Mouse (Mus musculus): ENCODE measurements around the gene Oip5. TPM values are rescaled to one million over a fixed set of nuclear protein-coding genes. Genes with fewer than 3 reads are reported as not detected.
"Not testable (repeated sequence)": the region's sequence is repeated elsewhere in the genome, so short reads cannot be mapped to it uniquely, and the experiment has no call there.

Oip5 gene
- polyA plus RNA-seq, 1 experiment from 2014 or later: 38.7 TPM

DNA sequence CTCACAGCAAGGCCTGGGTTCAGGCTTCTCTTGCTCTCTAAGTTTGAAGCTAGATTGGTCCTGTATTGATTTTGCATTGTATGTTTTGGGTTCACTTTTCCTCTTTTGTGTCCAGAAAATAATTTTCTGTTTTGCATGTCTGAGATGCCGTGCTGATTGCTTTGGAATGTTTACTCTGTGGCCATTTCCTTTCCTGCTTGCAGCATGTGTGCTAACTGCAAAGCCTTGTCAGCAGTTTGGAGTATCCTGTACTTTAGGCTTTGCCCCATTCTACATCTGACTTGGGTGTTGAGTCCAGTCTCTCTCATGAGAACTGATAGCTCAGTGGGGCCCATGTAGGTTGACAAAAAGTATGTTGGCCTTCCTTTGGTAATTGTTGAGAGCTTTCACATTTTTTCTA lies 15.8 kb downstream of the Oip5 start:
- Histone ChIP-seq H3K27ac (no peak overlapping the region), H3K27me3 (ENCODE audit: low read depth, poor library complexity, severe bottlenecking) (no peaks in the 10 kb centered on the region), H3K4me3 (no peak overlapping the region), H3K4me1 (peaks cover 4% of the 10 kb centered on the region; the same call in 1 of the 2 replicates), H3K9me3 (replicated peaks) (no peaks in the 10 kb centered on the region), H3K36me3 (peaks cover 96% of the 10 kb centered on the region)
- 79% methylated on average over 1 of the region's 1 CpGs for WGBS
- DNase-seq (ENCODE audit: low spot score): no peak

DNA sequence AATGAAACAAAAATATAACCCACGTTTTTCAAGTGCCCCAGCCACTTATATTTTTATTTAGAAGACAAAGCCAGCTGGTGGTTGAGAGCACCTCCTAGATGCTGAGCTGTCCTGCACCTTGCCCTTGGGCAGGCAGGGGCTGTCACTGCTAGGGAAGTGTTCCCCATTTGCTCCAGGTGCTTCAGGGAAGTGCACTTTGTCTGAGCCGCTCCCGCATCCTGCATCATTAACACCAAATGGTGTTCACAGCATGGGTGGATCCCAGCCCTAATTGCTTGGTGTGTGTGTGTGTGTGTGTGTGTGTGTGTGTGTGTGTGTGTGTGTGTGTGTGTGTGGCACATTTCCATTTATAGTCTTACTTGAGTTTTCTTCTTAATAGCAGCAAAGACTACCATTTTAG lies 16.7 kb downstream of the Oip5 start:
- H3K4me3 ChIP-seq; H3K27ac ChIP-seq; H3K27me3 ChIP-seq (ENCODE audit: low read depth, poor library complexity, severe bottlenecking); H3K4me1 ChIP-seq; DNase-seq (ENCODE audit: low spot score); H3K9me3 ChIP-seq (replicated peaks): not testable (repeated sequence)
- H3K36me3 ChIP-seq: peaks cover 96% of the 10 kb centered on the region
- WGBS: 65% methylated on average over 3 of the region's 3 CpGs

DNA sequence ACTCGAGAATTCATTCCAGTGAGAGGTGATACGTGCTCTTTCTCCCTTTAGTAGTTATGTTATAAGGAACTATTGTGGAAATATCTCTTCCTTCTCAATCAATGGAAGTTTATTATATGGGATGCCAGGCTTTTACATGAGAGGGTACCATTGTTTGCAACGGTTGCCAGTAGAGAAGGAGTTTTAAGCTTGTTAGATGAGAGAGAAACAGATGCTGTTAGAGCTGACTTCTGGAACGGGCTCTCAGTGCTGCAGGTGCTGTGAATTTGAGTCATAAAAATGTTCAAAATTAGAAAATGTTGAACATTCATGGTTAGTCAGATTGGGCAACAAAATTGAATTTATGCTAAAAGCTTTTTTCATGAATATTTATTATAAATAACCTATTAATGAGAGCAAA lies 17.2 kb downstream of the Oip5 start:
- WGBS: 89% methylated on average over 4 of the region's 4 CpGs
- Histone ChIP-seq H3K27ac (no peak overlapping the region), H3K27me3 (ENCODE audit: low read depth, poor library complexity, severe bottlenecking) (no peaks in the 10 kb centered on the region), H3K4me1 (peaks cover 4% of the 10 kb centered on the region; the same call in 1 of the 2 replicates), H3K36me3 (peaks cover 96% of the 10 kb centered on the region), H3K9me3 (replicated peaks) (no peaks in the 10 kb centered on the region), H3K4me3 (no peak overlapping the region)
- no peak for DNase-seq (ENCODE audit: low spot score)

DNA sequence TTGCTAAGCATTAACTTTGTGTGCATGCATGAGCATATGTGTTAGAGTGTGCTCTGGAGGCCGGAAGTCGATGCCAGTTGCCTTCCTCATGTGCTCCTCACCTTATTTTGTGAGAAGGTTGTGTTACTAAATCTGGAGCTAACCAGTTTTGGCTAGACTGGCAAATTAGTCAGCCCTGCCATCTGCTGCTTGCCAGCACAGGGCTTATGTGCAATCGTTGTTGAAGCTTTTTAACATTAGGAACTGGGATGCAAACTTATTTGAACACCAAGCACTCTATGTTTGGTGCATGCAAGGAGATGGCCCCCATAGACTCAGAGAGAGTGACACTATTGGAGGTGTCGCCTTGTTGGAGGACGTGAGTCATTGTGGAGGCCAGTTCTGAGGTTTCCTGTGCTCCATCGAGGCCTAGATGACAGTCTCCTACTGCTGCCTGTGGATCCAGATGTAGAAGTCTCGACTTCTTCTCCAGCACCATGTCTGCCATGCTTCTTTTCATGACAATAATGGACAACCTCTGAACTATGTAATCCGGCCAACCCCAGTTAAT lies 21.4 kb downstream of the Oip5 start:
- WGBS: 95% methylated on average over 8 of the region's 8 CpGs
- H3K27ac ChIP-seq: no peak overlapping the region
- H3K36me3 ChIP-seq: peaks cover 59% of the 10 kb centered on the region
- no peak for DNase-seq (ENCODE audit: low spot score)
- no peaks in the 10 kb centered on the region for H3K27me3 ChIP-seq (ENCODE audit: low read depth, poor library complexity, severe bottlenecking)
- H3K9me3 ChIP-seq (replicated peaks): no peaks in the 10 kb centered on the region
- no peak overlapping the region for H3K4me3 ChIP-seq
- peaks cover 16% of the 10 kb centered on the region for H3K4me1 ChIP-seq

DNA sequence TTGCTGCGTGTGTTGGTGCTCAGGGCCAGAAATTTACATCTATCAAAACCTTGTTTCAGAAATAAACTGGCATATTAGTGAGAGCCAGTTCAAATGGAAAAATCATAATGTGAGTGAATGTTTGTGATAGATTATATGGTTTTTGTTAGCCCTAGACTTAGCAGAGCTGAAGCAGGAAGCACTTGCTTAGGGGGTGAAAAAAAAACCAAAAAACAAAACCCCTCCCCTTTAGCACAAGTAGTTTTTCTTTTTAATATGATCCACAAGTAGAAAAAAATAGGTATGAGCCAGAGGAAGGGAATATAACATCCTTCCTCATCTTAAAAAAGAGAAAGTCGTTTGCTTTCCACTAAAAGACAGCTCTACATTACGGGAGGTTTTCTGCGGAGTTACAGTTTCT lies 23.0 kb downstream of the Oip5 start:
- 0 out of 2 replicates have a peak overlapping the region, but pooled peaks have one; percentile 92 for H3K27ac ChIP-seq
- peaks cover 46% of the 10 kb centered on the region for H3K36me3 ChIP-seq

DNA sequence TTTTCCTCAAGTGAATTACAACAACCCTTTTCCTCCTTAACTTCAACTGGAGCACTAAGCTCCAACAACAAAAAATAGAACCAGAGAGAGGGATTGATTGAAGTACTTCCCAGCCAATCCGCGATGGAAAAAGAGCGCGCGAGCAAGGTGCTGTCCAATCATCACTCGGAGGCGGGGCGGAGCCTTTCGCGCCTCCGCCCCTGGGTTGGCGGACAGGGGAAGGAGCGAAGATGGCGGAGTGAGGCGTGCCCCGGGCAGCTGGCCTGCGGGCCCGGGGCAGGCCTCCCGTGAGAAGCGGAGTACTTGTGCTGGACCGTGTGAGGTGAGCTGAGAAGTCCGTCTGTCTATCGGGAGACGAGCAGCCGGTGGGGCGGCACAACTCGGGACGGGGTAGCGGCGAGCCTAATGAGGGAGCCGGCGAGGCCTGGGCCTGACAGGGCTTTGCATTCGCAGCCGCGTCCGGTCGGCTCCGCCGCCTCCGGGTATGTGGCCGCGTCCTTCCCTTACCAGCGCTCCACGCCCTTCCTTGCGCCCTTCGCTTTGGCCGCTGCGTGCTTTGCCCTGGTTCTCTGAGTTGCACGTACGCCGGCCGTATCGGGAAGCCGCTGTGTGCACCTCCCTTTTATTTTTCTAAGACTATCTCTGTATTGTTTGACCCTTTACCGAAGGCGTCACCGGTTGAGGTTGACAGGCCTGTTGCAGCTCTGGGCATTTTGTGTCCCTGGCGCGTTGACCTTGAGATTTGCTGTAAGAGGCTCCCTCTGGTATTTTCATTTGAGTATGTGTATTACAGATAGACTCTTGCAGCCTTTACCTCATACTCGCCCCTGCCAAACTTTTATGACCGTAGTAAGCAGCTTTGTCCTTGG lies 23.9 kb downstream of the Oip5 start:
- WGBS: under 1% methylated on average over 61 of the region's 61 CpGs
- H3K36me3 ChIP-seq: peaks cover 37% of the 10 kb centered on the region
- peak overlapping the region; percentile 92 for H3K27ac ChIP-seq
- no peaks in the 10 kb centered on the region for H3K27me3 ChIP-seq (ENCODE audit: low read depth, poor library complexity, severe bottlenecking)
- H3K4me3 ChIP-seq: peak overlapping the region; percentile 73
- H3K4me1 ChIP-seq: peaks cover 12% of the 10 kb centered on the region
- peak; percentile 96 for DNase-seq (ENCODE audit: low spot score)
- no peaks in the 10 kb centered on the region for H3K9me3 ChIP-seq (replicated peaks)

More for the DNA sequence above, 23.0 kb downstream of the Oip5 start:
- no peak for DNase-seq (ENCODE audit: low spot score)
- peaks cover 12% of the 10 kb centered on the region for H3K4me1 ChIP-seq
- H3K4me3 ChIP-seq: peak overlapping the region; percentile 73
- no peaks in the 10 kb centered on the region for H3K9me3 ChIP-seq (replicated peaks)
- WGBS: 69% methylated on average over 4 of the region's 4 CpGs
- no peaks in the 10 kb centered on the region for H3K27me3 ChIP-seq (ENCODE audit: low read depth, poor library complexity, severe bottlenecking)

DNA sequence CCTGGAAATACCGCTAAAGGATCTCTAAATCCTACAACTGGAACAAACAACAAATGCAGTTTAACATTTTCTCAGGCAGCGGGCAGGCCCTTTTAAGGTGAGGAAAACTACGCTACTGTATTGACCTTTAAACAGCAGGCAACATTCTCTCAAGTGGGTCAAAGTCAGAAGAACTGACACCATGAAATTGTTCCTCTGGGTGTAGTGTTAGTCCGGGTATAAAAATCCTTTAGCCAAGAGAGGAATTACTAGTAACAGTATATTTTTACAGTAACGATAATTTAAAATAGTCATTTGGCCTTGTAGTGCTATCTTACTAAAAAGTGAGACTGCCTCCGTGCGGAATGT lies 24.5 kb downstream of the Oip5 start:
- WGBS: 9% methylated on average over 7 of the region's 7 CpGs
- peaks cover 31% of the 10 kb centered on the region for H3K36me3 ChIP-seq
- H3K27me3 ChIP-seq (ENCODE audit: low read depth, poor library complexity, severe bottlenecking): no peaks in the 10 kb centered on the region
- DNase-seq (ENCODE audit: low spot score): no peak
- H3K4me3 ChIP-seq: peak overlapping the region; percentile 73
- H3K27ac ChIP-seq: peak overlapping the region; percentile 92
- H3K4me1 ChIP-seq: peaks cover 12% of the 10 kb centered on the region
- no peaks in the 10 kb centered on the region for H3K9me3 ChIP-seq (replicated peaks)

DNA sequence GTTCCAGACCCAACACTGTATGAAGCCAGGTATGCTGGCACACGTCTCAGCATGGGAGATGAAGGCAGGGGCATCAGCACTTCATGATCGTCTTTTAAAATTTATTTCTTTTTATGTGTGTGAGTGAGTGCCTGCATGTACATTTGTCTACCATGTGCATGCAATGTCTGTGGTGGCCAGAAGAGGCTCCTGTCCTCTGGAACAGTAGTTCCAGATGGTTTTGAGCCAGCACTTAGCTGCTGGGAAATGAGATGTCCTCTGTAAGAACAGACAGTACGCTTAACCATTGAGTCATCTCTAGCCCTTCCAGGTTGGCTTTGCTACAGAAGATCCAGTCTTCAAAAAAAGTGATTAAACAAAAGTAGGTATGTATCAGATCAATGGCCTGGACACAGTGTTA lies 27.0 kb downstream of the Oip5 start:
- Histone ChIP-seq H3K9me3 (replicated peaks) (no peaks in the 10 kb centered on the region), H3K27me3 (ENCODE audit: low read depth, poor library complexity, severe bottlenecking) (no peaks in the 10 kb centered on the region), H3K4me3 (no peak overlapping the region), H3K27ac (no peak overlapping the region), H3K4me1 (peaks cover 12% of the 10 kb centered on the region), H3K36me3 (peaks cover 7% of the 10 kb centered on the region)
- WGBS: 92% methylated on average over 3 of the region's 3 CpGs
- no peak for DNase-seq (ENCODE audit: low spot score)

DNA sequence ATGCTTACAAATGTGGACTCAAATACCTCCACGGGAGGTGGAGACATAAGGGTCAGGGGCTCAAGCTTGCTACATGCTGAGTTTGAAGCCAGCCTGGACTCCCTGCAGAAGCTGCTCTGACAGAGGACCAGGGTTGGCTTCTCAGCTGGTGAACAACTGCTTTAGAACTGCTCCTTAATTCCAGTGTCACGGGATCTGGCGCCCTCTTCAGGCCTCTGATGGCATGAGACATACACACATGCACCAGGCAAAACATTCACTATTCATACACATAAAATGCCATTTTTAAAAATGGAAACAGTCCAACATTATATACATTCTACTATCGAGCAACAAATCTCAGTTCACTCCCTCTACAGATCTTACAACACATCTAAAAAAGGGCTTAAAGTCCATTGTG lies 30.9 kb downstream of the Oip5 start:
- Histone ChIP-seq H3K27me3 (ENCODE audit: low read depth, poor library complexity, severe bottlenecking) (no peaks in the 10 kb centered on the region), H3K27ac (no peak overlapping the region), H3K4me3 (no peak overlapping the region), H3K4me1 (no peaks in the 10 kb centered on the region), H3K9me3 (replicated peaks) (no peaks in the 10 kb centered on the region), H3K36me3 (0 out of 2 replicates have a peak, but pooled peaks cover 3% of the 10 kb centered on the region)
- 17% methylated on average over 4 of the region's 4 CpGs for WGBS
- DNase-seq (ENCODE audit: low spot score): peak; percentile 67

DNA sequence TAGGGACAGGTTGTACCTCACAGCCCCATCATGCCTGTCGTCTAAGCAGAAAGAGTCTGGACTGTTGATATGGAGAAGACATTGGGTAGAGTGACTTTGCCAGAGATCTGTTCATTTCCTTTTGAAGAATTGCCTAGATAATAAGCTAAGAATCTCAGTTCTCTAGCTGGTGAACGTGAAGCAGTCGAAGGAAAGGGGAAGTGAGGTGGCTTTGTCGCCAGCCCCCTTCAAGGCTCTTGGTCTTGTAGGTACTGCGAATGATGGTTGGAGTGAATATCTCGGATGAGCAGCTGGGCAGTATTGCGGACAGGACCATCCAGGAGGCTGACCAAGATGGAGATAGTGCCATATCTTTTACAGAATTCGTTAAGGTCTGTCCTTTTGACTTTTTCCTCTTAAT lies 34.0 kb downstream of the Oip5 start:
- Histone ChIP-seq H3K4me3 (no peak overlapping the region), H3K27me3 (ENCODE audit: low read depth, poor library complexity, severe bottlenecking) (no peaks in the 10 kb centered on the region), H3K4me1 (no peaks in the 10 kb centered on the region), H3K9me3 (replicated peaks) (no peaks in the 10 kb centered on the region), H3K27ac (no peak overlapping the region), H3K36me3 (0 out of 2 replicates have a peak, but pooled peaks cover 5% of the 10 kb centered on the region)
- DNase-seq (ENCODE audit: low spot score): no peak
- 89% methylated on average over 8 of the region's 8 CpGs for WGBS

DNA sequence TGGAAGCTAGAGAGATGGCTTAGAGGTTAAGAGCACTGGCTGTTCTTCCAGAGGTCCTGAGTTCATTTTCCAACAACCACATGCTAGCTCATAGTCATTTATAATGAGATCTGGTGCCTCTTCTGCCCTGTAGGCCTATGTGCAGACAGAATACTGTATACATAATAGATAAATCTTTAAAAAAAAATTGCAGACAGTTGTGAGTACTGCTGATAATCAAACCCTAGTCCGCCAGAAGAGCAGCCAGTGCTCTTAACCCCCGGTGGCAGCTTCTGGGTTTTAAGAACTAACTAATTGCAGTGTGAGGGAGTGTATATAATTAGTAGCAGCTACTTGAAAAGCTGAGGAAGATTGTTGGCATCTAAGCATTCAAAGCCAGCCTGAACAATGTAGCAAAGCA lies 34.8 kb downstream of the Oip5 start:
- WGBS: 32% methylated on average over 2 of the region's 2 CpGs
- 0 out of 2 replicates have a peak, but pooled peaks cover 5% of the 10 kb centered on the region for H3K36me3 ChIP-seq
- no peak for DNase-seq (ENCODE audit: low spot score)
- no peaks in the 10 kb centered on the region for H3K4me1 ChIP-seq
- no peaks in the 10 kb centered on the region for H3K27me3 ChIP-seq (ENCODE audit: low read depth, poor library complexity, severe bottlenecking)
- H3K27ac ChIP-seq: no peak overlapping the region
- no peak overlapping the region for H3K4me3 ChIP-seq
- no peaks in the 10 kb centered on the region for H3K9me3 ChIP-seq (replicated peaks)

DNA sequence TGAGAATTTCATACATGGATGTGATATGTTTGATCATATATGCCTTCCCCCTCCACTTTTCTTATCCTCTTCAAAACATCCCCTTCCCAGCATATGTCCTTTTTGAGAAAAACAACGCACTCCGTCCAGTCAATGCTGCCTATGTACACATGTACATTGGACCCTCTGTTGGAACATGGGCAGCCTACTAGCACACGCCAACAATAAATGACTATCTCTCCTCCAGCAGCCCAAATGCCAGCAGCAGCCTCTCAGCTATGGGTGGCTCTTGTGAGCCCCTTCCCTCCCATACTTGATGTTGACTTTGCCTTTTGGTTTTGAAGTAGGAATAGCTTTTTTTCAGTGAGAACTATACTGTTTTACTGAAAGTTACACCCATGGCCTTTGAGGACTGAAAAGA lies 36.7 kb downstream of the Oip5 start:
- no peak overlapping the region for H3K27ac ChIP-seq
- H3K36me3 ChIP-seq: 0 out of 2 replicates have a peak, but pooled peaks cover 9% of the 10 kb centered on the region
- no peak for DNase-seq (ENCODE audit: low spot score)
- no peak overlapping the region for H3K4me3 ChIP-seq
- WGBS: 97% methylated on average over 3 of the region's 3 CpGs
- no peaks in the 10 kb centered on the region for H3K9me3 ChIP-seq (replicated peaks)
- H3K4me1 ChIP-seq: no peaks in the 10 kb centered on the region
- no peaks in the 10 kb centered on the region for H3K27me3 ChIP-seq (ENCODE audit: low read depth, poor library complexity, severe bottlenecking)

DNA sequence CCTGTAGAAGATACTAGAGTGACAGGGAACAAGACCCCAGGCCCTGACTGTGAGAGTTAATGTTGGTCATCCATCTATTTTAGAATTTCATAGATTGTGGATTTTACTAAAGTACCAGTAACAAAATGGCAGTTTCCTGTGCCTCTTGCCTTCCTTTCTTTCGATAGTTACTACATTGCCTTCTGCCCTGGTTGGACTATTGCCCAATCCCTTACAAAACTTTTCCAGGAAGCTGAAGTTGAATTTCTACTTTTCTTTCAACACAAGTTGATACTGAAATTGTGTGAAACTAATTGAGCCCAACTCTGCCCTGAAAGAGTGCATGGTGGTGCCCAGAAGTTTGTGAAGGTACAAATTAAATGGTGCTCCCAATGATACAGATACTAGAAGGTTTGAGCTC lies 45.8 kb downstream of the Oip5 start:
- no peaks in the 10 kb centered on the region for H3K27me3 ChIP-seq (ENCODE audit: low read depth, poor library complexity, severe bottlenecking)
- WGBS: 96% methylated on average over 1 of the region's 1 CpGs
- H3K27ac ChIP-seq: no peak overlapping the region
- no peak overlapping the region for H3K4me3 ChIP-seq
- H3K9me3 ChIP-seq (replicated peaks): no peaks in the 10 kb centered on the region
- no peak for DNase-seq (ENCODE audit: low spot score)
- no peaks in the 10 kb centered on the region for H3K4me1 ChIP-seq
- peaks cover 27% of the 10 kb centered on the region for H3K36me3 ChIP-seq

Measured in limb, embryonic 10.5 days (tissue).